Mouse (Mus musculus): ENCODE results near the gene Hormad2. TPM values are rescaled to one million over a fixed set of nuclear protein-coding genes. Genes with fewer than 3 reads are reported as not detected.

The Hormad2 gene
- polyA plus RNA-seq, 1 experiment from 2014 or later = 0.22 TPM

DNA sequence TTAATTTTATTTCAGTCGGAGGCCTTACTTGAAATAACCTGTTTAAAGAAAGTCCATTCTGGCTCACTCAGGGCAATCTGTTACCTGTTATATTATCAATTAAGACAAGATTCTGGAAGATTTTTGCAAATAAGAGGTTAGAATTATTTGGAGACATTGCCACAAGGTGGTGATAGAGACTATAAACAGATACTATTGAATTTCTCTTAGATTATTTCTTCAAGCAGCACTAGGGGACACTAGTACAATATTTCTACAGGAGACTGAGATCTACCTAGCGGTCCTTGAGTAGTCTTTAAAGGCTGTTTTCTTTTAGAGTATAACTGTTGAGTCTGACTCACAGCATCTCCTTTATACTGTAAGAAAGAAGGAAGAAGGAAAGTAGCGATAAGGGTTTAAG, 4.3 kb downstream of the Hormad2 start:
- 83% methylated on average over 3 of the region's 3 CpGs for WGBS
- Histone ChIP-seq H3K9me3 (replicated peaks) (no peaks in the 10 kb centered on the region), H3K4me1 (peaks cover 6% of the 10 kb centered on the region), H3K4me3 (no peak overlapping the region), H3K27me3 (ENCODE audit: low read depth, poor library complexity, severe bottlenecking) (no peaks in the 10 kb centered on the region), H3K36me3 (no peaks in the 10 kb centered on the region), H3K27ac (replicated peaks) (no peak overlapping the region)
- DNase-seq (ENCODE audit: low spot score) = no peak

DNA sequence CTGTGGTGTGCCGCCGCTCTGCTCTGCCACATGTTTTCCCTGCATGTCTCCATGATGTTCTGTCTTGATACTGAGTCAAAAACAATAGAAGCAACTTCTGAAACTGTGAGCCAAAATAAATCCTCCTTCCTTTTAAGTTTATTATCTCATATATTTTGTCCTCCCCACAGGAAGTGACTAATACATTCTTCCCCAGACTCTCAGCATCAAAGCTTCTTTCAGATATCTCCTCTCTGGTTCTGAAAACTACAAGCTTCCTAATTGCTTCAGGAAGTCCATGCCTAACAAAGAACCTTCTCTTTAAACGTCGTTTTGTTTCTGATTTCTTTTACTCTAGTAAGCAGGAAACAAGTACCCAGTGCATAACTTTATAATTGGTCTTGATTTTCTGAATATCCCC, 6.4 kb downstream of the Hormad2 start:
- Histone ChIP-seq H3K4me1 (no peaks in the 10 kb centered on the region), H3K9me3 (replicated peaks) (no peaks in the 10 kb centered on the region), H3K4me3 (no peak overlapping the region), H3K27me3 (ENCODE audit: low read depth, poor library complexity, severe bottlenecking) (no peaks in the 10 kb centered on the region), H3K36me3 (no peaks in the 10 kb centered on the region), H3K27ac (replicated peaks) (no peak overlapping the region)
- no peak for DNase-seq (ENCODE audit: low spot score)
- 74% methylated on average over 4 of the region's 4 CpGs for WGBS

DNA sequence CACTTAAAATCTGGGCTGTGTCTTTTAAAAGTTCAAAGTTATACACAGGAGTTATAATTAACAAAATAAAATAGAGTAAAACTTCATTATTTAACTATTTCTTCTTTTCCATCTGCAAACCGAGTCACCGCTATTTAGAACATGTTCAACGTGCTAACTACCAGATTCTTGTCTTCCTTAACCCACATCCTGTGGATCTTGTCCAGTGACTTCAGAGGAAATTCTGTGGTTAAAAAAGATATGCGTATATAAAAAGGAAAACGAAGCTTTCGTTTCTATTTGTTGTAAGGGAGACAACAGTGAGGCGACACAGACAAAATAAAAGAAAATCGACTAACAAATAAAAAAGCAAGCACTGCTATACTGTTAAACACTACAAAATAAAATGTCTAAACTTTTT, 17.1 kb downstream of the Hormad2 start:
- no peak overlapping the region for H3K27ac ChIP-seq (replicated peaks)
- H3K4me1 ChIP-seq = 0 out of 2 replicates have a peak, but pooled peaks cover 2% of the 10 kb centered on the region
- DNase-seq (ENCODE audit: low spot score) = no peak
- no peaks in the 10 kb centered on the region for H3K9me3 ChIP-seq (replicated peaks)
- 90% methylated on average over 8 of the region's 8 CpGs for WGBS
- no peaks in the 10 kb centered on the region for H3K36me3 ChIP-seq
- no peaks in the 10 kb centered on the region for H3K27me3 ChIP-seq (ENCODE audit: low read depth, poor library complexity, severe bottlenecking)
- H3K4me3 ChIP-seq = no peak overlapping the region

DNA sequence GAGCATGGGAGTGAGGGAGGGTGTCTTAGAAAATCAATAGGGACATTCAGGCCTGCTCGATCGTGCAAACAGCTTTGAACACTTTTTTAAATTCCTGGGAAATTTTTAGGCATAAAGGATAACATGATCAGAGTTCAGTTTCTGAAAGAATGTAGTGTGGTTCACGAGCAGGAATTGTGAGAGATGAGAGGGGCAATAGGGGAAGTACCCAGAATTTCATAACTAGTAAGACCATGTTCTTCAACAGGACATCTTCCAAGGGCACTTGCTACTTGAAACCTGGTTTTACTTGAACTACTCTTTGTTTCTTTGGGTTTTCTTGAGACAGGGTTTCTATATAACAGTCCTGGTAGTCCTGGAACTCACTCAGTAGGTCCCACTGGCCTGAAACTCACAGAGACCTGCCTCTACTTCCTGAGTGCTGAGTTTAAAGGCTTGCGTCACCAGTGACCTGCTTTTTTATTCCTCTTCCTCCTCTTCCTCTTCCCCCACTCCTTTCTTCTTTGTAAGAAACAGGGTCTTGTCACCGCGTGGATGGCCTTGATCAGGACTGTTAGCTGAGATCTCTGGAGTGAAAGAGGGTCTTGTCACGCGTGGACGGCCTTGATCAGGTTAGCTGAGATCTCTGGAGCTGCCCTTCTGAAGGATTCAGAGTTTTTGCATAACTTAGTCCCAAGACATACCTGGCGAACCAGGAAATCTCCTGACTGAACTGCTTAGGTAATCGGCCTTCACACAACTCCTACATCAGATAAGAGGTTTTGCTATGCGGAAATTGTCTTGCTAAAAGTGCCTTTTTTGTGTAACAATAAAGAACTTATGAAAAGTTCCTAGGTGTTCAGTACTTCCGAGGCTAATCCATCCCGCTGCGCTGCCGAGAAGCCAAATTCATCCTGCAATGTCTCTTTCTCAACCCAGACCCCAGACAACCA, 18.1 kb downstream of the Hormad2 start:
- H3K9me3 ChIP-seq (replicated peaks) = no peaks in the 10 kb centered on the region
- H3K27me3 ChIP-seq (ENCODE audit: low read depth, poor library complexity, severe bottlenecking) = no peaks in the 10 kb centered on the region
- WGBS = 84% methylated on average over 16 of the region's 16 CpGs

DNA sequence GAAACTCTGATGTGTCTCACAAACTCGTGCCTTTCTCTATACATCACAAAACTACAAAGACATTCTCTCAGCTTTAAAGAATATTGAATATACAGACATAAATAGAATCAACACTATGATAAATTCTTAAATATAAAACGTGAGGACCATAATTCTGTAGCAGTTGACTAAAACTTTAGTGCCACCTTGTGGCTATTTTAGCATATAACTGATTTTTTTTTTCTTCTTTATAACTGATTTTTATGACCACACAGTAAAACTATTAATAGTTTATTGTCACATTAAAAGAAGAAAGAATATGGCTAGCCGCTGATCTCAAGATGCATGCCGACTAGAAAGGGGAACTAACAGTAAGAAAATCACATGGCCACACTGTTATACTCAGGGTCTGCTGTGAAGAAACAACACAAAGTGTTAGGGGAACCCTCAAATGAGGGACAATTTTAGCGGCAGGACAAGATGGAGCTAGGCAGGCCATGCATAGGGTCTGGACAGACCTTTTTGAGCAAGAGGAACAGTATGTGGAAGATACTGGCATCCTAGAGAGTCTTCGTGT, 18.9 kb downstream of the Hormad2 start:
- 0 out of 2 replicates have a peak, but pooled peaks cover under 1% of the 10 kb centered on the region for H3K4me1 ChIP-seq
- no peaks in the 10 kb centered on the region for H3K36me3 ChIP-seq
- no peak overlapping the region for H3K4me3 ChIP-seq
- 59% methylated on average over 6 of the region's 6 CpGs for WGBS
- H3K27ac ChIP-seq (replicated peaks) = no peak overlapping the region
- H3K27me3 ChIP-seq (ENCODE audit: low read depth, poor library complexity, severe bottlenecking) = no peaks in the 10 kb centered on the region
- no peak for DNase-seq (ENCODE audit: low spot score)
- H3K9me3 ChIP-seq (replicated peaks) = no peaks in the 10 kb centered on the region

More for the DNA sequence above, 18.1 kb downstream of the Hormad2 start:
- no peaks in the 10 kb centered on the region for H3K36me3 ChIP-seq
- no peak for DNase-seq (ENCODE audit: low spot score)
- no peak overlapping the region for H3K4me3 ChIP-seq
- no peak overlapping the region for H3K27ac ChIP-seq (replicated peaks)
- 0 out of 2 replicates have a peak, but pooled peaks cover 2% of the 10 kb centered on the region for H3K4me1 ChIP-seq

DNA sequence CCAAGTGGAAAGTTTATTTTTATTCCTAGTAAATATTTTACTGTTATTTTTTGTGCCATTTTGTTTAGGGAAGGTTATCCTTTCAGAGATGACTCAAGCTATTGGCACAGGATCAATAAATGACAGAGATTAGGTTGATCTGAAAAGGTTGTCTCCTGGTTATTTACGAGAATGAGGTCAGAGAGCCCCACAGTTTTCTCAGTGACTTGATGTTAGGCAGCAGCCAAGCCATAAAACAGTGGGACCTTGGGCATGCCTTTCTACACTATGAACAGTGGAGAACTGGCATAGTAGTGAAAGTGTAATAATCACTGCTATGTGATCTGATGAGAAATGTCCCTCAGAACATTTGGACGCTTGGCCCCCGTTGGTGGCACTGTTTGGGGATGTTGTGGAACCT, 22.9 kb downstream of the Hormad2 start:
- Histone ChIP-seq H3K4me1 (no peaks in the 10 kb centered on the region), H3K9me3 (replicated peaks) (no peaks in the 10 kb centered on the region; the same call in 1 of the 2 replicates), H3K4me3 (no peak overlapping the region), H3K27me3 (ENCODE audit: low read depth, poor library complexity, severe bottlenecking) (no peaks in the 10 kb centered on the region), H3K36me3 (no peaks in the 10 kb centered on the region), H3K27ac (replicated peaks) (no peak overlapping the region)
- DNase-seq (ENCODE audit: low spot score) = no peak
- 84% methylated on average over 3 of the region's 3 CpGs for WGBS

DNA sequence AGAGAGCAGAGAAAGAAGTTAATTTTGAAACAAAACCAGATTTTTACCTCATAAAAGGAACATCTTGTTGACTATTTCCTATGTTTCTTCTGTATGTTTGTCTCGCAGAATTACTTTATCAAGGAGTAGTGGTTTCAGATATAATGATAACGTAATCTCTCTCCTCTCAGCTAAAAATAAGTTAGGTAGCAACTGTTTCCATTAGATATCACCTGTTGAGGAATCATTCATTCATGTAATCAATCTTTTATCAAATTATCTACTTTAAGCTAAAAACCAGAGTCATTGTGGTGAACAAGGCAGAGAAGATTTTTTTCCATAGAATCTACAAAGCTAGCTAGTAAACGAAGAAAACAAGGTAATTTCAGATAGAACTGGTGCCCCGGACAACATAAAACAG, 28.6 kb downstream of the Hormad2 start:
- no peaks in the 10 kb centered on the region for H3K36me3 ChIP-seq
- DNase-seq (ENCODE audit: low spot score) = no peak
- H3K9me3 ChIP-seq (replicated peaks) = no peaks in the 10 kb centered on the region; the same call in 1 of the 2 replicates
- WGBS = 90% methylated on average over 4 of the region's 4 CpGs
- H3K27ac ChIP-seq (replicated peaks) = no peak overlapping the region
- H3K27me3 ChIP-seq (ENCODE audit: low read depth, poor library complexity, severe bottlenecking) = no peaks in the 10 kb centered on the region
- no peaks in the 10 kb centered on the region for H3K4me1 ChIP-seq
- no peak overlapping the region for H3K4me3 ChIP-seq

DNA sequence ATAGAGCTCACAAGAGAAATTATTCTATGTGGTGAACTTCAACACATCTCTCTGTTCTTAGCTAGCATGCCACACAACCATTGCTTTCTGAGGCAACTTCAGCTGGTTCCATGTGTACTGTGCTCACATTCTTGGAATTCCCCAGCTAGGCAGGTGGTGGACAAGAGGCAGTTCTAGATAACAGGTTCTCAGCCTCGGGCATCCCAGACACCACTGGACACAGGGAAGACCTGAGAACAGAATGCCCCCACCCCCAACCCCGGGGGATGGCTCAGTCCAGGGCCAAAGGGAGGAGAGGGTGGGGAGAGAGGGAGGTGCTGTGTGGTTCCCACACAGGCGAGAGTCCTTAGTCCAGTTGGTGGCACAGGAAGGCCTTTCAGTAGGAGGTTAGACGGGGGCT, 36.6 kb downstream of the Hormad2 start:
- H3K36me3 ChIP-seq = no peaks in the 10 kb centered on the region
- no peaks in the 10 kb centered on the region for H3K9me3 ChIP-seq (replicated peaks)
- DNase-seq (ENCODE audit: low spot score) = no peak
- no peak overlapping the region for H3K4me3 ChIP-seq
- 0 out of 2 replicates have a peak overlapping the region, but pooled peaks have one; percentile 28 for H3K27ac ChIP-seq (replicated peaks)
- 59% methylated on average over 4 of the region's 4 CpGs for WGBS
- no peaks in the 10 kb centered on the region for H3K27me3 ChIP-seq (ENCODE audit: low read depth, poor library complexity, severe bottlenecking)
- no peaks in the 10 kb centered on the region for H3K4me1 ChIP-seq

DNA sequence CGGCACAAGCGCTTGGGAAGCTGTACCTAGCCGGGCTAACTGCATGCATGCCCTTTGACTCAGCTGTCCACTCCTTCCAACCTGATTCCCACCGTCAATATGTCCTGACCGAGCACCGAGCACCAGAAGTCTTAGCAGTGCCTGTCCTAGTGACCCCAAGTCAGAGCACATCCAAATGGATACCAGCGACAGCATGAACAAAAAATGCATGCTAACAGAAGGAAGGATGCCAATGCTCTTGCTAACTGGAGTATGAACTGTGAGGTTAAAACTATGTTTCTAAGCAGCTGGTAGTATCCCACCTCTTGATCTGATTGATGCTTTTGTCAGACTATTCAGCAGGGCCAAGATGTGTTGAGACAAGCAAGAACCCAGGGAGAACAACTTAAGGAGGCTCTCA, 37.5 kb downstream of the Hormad2 start:
- Histone ChIP-seq H3K27me3 (ENCODE audit: low read depth, poor library complexity, severe bottlenecking) (no peaks in the 10 kb centered on the region), H3K4me3 (no peak overlapping the region), H3K36me3 (no peaks in the 10 kb centered on the region), H3K9me3 (replicated peaks) (no peaks in the 10 kb centered on the region), H3K4me1 (peaks cover 7% of the 10 kb centered on the region), H3K27ac (replicated peaks) (no peak overlapping the region)
- WGBS = 89% methylated on average over 7 of the region's 7 CpGs
- DNase-seq (ENCODE audit: low spot score) = no peak

DNA sequence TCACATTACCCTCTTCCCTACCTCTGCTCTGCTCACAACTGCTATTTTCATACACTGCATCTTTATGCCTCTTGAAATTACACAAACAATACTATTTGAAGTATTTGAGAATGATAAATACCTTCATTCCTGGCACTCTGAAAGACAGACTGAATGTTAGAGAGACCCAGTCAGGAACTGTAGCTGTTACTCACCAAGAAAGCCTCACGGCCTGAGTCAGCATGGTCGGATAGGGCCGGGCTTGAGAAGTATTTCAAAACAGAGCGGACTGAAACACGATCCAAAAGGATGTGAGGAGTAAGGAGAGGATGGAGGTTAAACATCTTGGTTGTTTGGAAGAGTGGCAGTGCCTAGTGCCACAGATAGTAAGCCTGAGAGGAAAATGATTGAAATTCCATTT, 39.7 kb downstream of the Hormad2 start:
- H3K27me3 ChIP-seq (ENCODE audit: low read depth, poor library complexity, severe bottlenecking) = no peaks in the 10 kb centered on the region

DNA sequence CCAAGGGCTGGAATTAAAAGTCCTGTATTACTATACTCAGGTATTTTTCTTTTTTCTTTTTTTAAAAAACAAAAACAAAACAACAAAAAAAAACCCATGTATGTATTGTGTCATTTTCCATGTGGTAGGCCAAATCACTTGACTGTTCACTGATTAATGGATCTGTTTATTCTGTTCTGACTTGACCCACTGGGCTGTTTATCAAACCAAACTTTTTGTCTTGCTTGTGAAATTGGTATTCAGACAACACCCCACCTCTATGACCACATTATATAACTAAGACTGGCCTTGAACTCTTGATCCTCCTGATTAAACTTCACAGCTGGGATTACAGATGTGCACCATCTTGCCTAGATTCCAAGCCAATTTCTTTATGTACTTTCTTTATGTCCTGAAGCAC, 46.7 kb downstream of the Hormad2 start:
- DNase-seq (ENCODE audit: low spot score) = no peak
- Histone ChIP-seq H3K36me3 (no peaks in the 10 kb centered on the region), H3K27ac (replicated peaks) (no peak overlapping the region), H3K27me3 (ENCODE audit: low read depth, poor library complexity, severe bottlenecking) (no peaks in the 10 kb centered on the region), H3K9me3 (replicated peaks) (no peaks in the 10 kb centered on the region), H3K4me3 (no peak overlapping the region), H3K4me1 (peaks cover 9% of the 10 kb centered on the region)

More for the DNA sequence above, 39.7 kb downstream of the Hormad2 start:
- H3K4me3 ChIP-seq = no peak overlapping the region
- no peak overlapping the region for H3K27ac ChIP-seq (replicated peaks)
- H3K4me1 ChIP-seq = peaks cover 9% of the 10 kb centered on the region
- WGBS = 74% methylated on average over 5 of the region's 5 CpGs
- no peaks in the 10 kb centered on the region for H3K36me3 ChIP-seq
- DNase-seq (ENCODE audit: low spot score) = no peak
- H3K9me3 ChIP-seq (replicated peaks) = no peaks in the 10 kb centered on the region

DNA sequence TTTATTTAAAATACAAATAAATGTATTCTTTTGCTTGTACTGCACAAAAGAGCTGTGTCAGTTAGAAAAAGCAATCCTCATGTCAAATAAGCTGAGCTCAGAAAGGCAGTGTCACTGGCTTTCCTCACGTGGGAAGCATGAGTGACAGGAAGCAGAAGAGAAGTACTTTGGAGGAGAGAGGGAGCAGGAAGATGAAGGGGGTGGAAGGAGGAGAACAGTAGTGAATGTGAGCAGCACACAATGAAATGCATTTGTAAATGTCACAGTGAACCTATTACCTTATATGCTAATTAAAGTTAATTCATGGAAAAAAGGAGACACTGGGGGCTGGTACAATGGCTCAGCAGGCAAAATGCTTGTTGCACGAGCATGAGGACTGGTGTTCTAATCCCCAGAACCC, 52.9 kb downstream of the Hormad2 start:
- 26% methylated on average over 2 of the region's 2 CpGs for WGBS
- H3K27me3 ChIP-seq (ENCODE audit: low read depth, poor library complexity, severe bottlenecking) = no peaks in the 10 kb centered on the region
- no peaks in the 10 kb centered on the region for H3K36me3 ChIP-seq
- H3K27ac ChIP-seq (replicated peaks) = no peak overlapping the region
- H3K4me3 ChIP-seq = no peak overlapping the region
- H3K4me1 ChIP-seq = no peaks in the 10 kb centered on the region
- DNase-seq (ENCODE audit: low spot score) = no peak
- no peaks in the 10 kb centered on the region for H3K9me3 ChIP-seq (replicated peaks)

DNA sequence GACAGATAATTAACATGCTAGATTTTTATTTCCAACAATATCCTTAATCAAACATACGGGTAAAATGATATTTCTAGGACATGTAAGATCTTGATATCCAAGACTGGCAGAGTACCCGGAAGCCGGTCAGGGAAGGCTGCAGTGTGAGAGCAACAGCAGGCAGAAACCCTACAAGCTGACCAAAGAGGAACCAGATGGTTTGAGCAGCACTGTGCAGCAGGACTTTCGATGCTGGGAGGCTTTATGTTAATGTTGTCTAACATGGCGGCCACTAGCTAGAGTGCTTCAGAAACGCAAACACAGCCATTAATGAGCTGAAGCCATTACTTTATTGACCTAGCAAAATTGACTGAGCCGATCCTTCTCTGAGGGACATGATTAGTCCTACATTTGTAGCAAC, 58.6 kb downstream of the Hormad2 start:
- Histone ChIP-seq H3K4me3 (no peak overlapping the region), H3K27me3 (ENCODE audit: low read depth, poor library complexity, severe bottlenecking) (no peaks in the 10 kb centered on the region), H3K27ac (replicated peaks) (no peak overlapping the region), H3K36me3 (no peaks in the 10 kb centered on the region), H3K9me3 (replicated peaks) (no peaks in the 10 kb centered on the region), H3K4me1 (no peaks in the 10 kb centered on the region)
- DNase-seq (ENCODE audit: low spot score) = no peak
- WGBS = 89% methylated on average over 7 of the region's 7 CpGs
